Mouse (Mus musculus) CH12.LX (cell line): ENCODE data around the gene Inhbe. TPM values are rescaled to one million over a fixed set of nuclear protein-coding genes. Genes with fewer than 3 reads are reported as not detected.

ENCODE experiments used
- DNase-seq: peaks from one replicate; pipeline ENCODE4 v3.0.0-alpha.2; 2013; ENCODE audit errors: extremely low read depth
- H3K27ac ChIP-seq: 2 replicates; pipeline ENCODE4 v1.5.1; 2012; ENCODE audit warnings: low read depth, mild to moderate bottlenecking, control low read depth, moderate library complexity; ENCODE audit not compliant: insufficient read depth
- H3K27me3 ChIP-seq: replicated peaks from 2 replicates; pipeline ENCODE3; 2012; ENCODE audit warnings: inconsistent platforms
- H3K36me3 ChIP-seq, 2 experiments: replicated peaks in 1 of 2; 2 replicates each; pipeline versions ENCODE3 to v1.6.1; 2012; ENCODE audit warnings: inconsistent platforms in 1 of 2, low read length in 1 of 2, mild to moderate bottlenecking in 1 of 2, mixed read lengths in 1 of 2, moderate library complexity in 1 of 2; ENCODE audit not compliant: control insufficient read depth in 1 of 2, insufficient read depth in 1 of 2
- H3K4me1 ChIP-seq, 2 experiments: 2 replicates each; pipeline ENCODE4 v1.6.1; 2012; ENCODE audit warnings: inconsistent platforms in 1 of 2, moderate library complexity in 1 of 2; ENCODE audit not compliant: insufficient read depth in 2 of 2, control insufficient read depth in 1 of 2
- H3K4me2 ChIP-seq: 2 replicates; pipeline ENCODE4 v1.6.1; 2012; ENCODE audit warnings: low read depth, mild to moderate bottlenecking, control low read depth; ENCODE audit not compliant: poor library complexity, insufficient read depth, severe bottlenecking
- H3K4me3 ChIP-seq, 3 experiments: fragments of 150-350 bp in 1 of 3; sonication (generic) in 1 of 3; replicated peaks in 1 of 3; 2 replicates each; pipeline versions ENCODE3 to v1.5.1; 2011 to 2012; ENCODE audit warnings: low read depth in 2 of 3, low read length in 2 of 3, mild to moderate bottlenecking in 2 of 3, moderate library complexity in 2 of 3, control low read depth in 1 of 3, improper control_type of control experiment in 1 of 3, inconsistent platforms in 1 of 3, mixed read lengths in 1 of 3; ENCODE audit not compliant: poor library complexity in 1 of 3
- H3K79me2 ChIP-seq: replicated peaks from 2 replicates; pipeline ENCODE4 v1.6.1; 2012; ENCODE audit warnings: mild to moderate bottlenecking, moderate library complexity; ENCODE audit not compliant: control insufficient read depth, poor library complexity, insufficient read depth, severe bottlenecking; ENCODE audit errors: extremely low read depth
- H3K9ac ChIP-seq: 2 replicates; pipeline ENCODE4 v1.6.1; 2012; ENCODE audit warnings: low read depth, mild to moderate bottlenecking, control low read depth, moderate library complexity; ENCODE audit not compliant: insufficient read depth
- H3K9me3 ChIP-seq: replicated peaks from 2 replicates; pipeline ENCODE3; 2012; ENCODE audit warnings: low read length, inconsistent platforms, mixed read lengths
- BHLHE40 ChIP-seq: IDR thresholded peaks from 2 replicates; pipeline ENCODE4 v1.6.1; 2011; ENCODE audit warnings: mild to moderate bottlenecking, low read depth, low read length, improper control_type of control experiment
- EP300 ChIP-seq: IDR thresholded peaks from 2 replicates; pipeline ENCODE4 v1.6.1; 2011; ENCODE audit warnings: low read length, improper control_type of control experiment
- HCFC1 ChIP-seq: IDR thresholded peaks from 2 replicates; pipeline ENCODE4 v1.6.1; 2012; ENCODE audit warnings: low read depth, mild to moderate bottlenecking, inconsistent platforms, low read length, improper control_type of control experiment
- IRF4 ChIP-seq: IDR thresholded peaks from 2 replicates; pipeline ENCODE4 v1.6.1; 2014; ENCODE audit warnings: low read depth, mild to moderate bottlenecking, inconsistent platforms, low read length, improper control_type of control experiment
- JUND ChIP-seq: conservative IDR thresholded peaks from 2 replicates; pipeline ENCODE4 v1.6.1; 2011; ENCODE audit warnings: low read depth, low read length, improper control_type of control experiment
- MAFK ChIP-seq: IDR thresholded peaks from 2 replicates; pipeline ENCODE4 v1.6.1; 2011; ENCODE audit warnings: low read length, improper control_type of control experiment; ENCODE audit not compliant: insufficient replicate concordance
- MAX ChIP-seq: IDR thresholded peaks from 2 replicates; pipeline ENCODE4 v1.6.1; 2011; ENCODE audit warnings: low read length, improper control_type of control experiment
- MEF2A ChIP-seq: IDR thresholded peaks from 2 replicates; pipeline ENCODE4 v1.6.1; 2014; ENCODE audit warnings: low read depth, mild to moderate bottlenecking, inconsistent platforms, low read length, improper control_type of control experiment, borderline replicate concordance
- MXI1 ChIP-seq: IDR thresholded peaks from 2 replicates; pipeline ENCODE4 v1.6.1; 2011; ENCODE audit warnings: mild to moderate bottlenecking, low read depth, low read length, improper control_type of control experiment
- NELFE ChIP-seq: IDR thresholded peaks from 2 replicates; pipeline ENCODE4 v1.6.1; 2011; ENCODE audit warnings: low read depth, low read length, improper control_type of control experiment
- RAD21 ChIP-seq: IDR thresholded peaks from 2 replicates; pipeline ENCODE4 v1.6.1; 2011; ENCODE audit warnings: low read depth, mild to moderate bottlenecking, low read length, improper control_type of control experiment, moderate library complexity
- SMC3 ChIP-seq: IDR thresholded peaks from 2 replicates; pipeline ENCODE4 v1.6.1; 2011; ENCODE audit warnings: low read depth, low read length, improper control_type of control experiment
- TCF12 ChIP-seq: IDR thresholded peaks from 2 replicates; pipeline ENCODE4 v1.6.1; 2014; ENCODE audit warnings: low read depth, mild to moderate bottlenecking, inconsistent platforms, low read length, improper control_type of control experiment
- USF1 ChIP-seq: IDR thresholded peaks from 2 replicates; pipeline ENCODE4 v1.6.1; 2014; ENCODE audit warnings: low read depth, mild to moderate bottlenecking, inconsistent platforms, low read length, improper control_type of control experiment
- USF2 ChIP-seq: conservative IDR thresholded peaks from 2 replicates; pipeline ENCODE4 v1.6.1; 2011; ENCODE audit warnings: low read depth, low read length, improper control_type of control experiment
- ZC3H11A ChIP-seq: IDR thresholded peaks from 2 replicates; pipeline ENCODE4 v1.6.1; 2012; ENCODE audit warnings: low read depth, mild to moderate bottlenecking, inconsistent platforms, low read length, improper control_type of control experiment
- dilution Hi-C: fragments of 300-500 bp; cut with MboI; formaldehyde crosslinking; loops from 2 replicates; pipeline ENCODE4 v1.14.3; 2020; ENCODE audit warnings: low sequenced_read_pairs; ENCODE audit not compliant: extremely low pct_unique_long_range_greater_than_20kb, extremely low pct_ligation_motif_present
- in situ Hi-C: fragments of 300-500 bp; cut with MboI; formaldehyde crosslinking; loops from 3 replicates; pipeline ENCODE4 v1.14.3; 2019; ENCODE audit warnings: low sequenced_read_pairs, low pct_ligation_motif_present, low pct_unique_long_range_greater_than_20kb, mixed read lengths
- polyA plus RNA-seq: library from polyadenylated mRNA; unstranded; fragments of >175 nt; gene quantifications from 2 replicates; pipeline ENCODE4 v1.2.1, GENCODE M21; 2012; ENCODE audit warnings: low read depth; ENCODE audit not compliant: insufficient read length
- total RNA-seq, 2 experiments: library from RNA; depleted of rRNA; stranded (reverse); fragments of 300-350 nt in 1 of 2; fragments of >200 nt in 1 of 2; gene quantifications; 2 replicates each; pipeline ENCODE4 v1.2.3; 2012 to 2014

Gene Inhbe
- total and polyA plus RNA-seq, 3 experiments = 0.83 to 2.6 (median 0.89) TPM

GRCm38 (mm10) chr10:127337536-127338099, 16.6 kb downstream of the Inhbe start:
- Histone ChIP-seq H3K9me3 (no peaks in the 10 kb centered on the region), H3K27me3 (peaks cover 33% of the 10 kb centered on the region), H3K27ac (no peak overlapping the region), H3K4me2 (no peak overlapping the region), H3K4me3 (no peak overlapping the region), H3K9ac (no peak overlapping the region), H3K79me2 (no peaks in the 10 kb centered on the region), H3K36me3 (no peaks in the 10 kb centered on the region), H3K4me1 (peaks cover 0 to 28% of the 10 kb centered on the region in 2 experiments; a peak in 2 of 4 replicates)
- TF ChIP-seq MXI1 = no peak
- TF ChIP-seq NELFE = no peak
- TF ChIP-seq IRF4 = no peak
- no peak for TF ChIP-seq TCF12
- no peak for TF ChIP-seq USF2
- no peak for TF ChIP-seq RAD21
- TF ChIP-seq MEF2A = no peak
- TF ChIP-seq HCFC1 = no peak
- no peak for TF ChIP-seq JUND
- no peak for TF ChIP-seq BHLHE40
- TF ChIP-seq MAX = no peak
- TF ChIP-seq MAFK = no peak
- TF ChIP-seq EP300 = no peak
- TF ChIP-seq ZC3H11A = no peak
- TF ChIP-seq USF1 = no peak
- TF ChIP-seq SMC3 = no peak
- dilution Hi-C loops (no loop called here), in situ Hi-C loops (no loop called here)
- no peak for DNase-seq

- no peak overlapping the region for H3K27ac ChIP-seq
- no peak overlapping the region for H3K9ac ChIP-seq
- H3K4me3 ChIP-seq = no peak overlapping the region
- dilution Hi-C loops = no loop called here
- H3K27me3 ChIP-seq = peaks cover 29% of the 10 kb centered on the region
- TF ChIP-seq MXI1 = no peak
- H3K36me3 ChIP-seq = peaks cover 0 to 5% of the 10 kb centered on the region in 2 experiments
- H3K4me1 ChIP-seq = peaks cover 0 to 21% of the 10 kb centered on the region in 2 experiments; a peak in 2 of 4 replicates
- no peak for DNase-seq
- in situ Hi-C loops = no loop called here
- H3K79me2 ChIP-seq = no peaks in the 10 kb centered on the region
- no peak overlapping the region for H3K4me2 ChIP-seq
- H3K9me3 ChIP-seq = no peaks in the 10 kb centered on the region
These were observed 17.3 kb downstream of the Inhbe start for GRCm38 (mm10) chr10:127336952-127337351.
